Mouse (Mus musculus): ENCODE measurements at regions not wholly inside any gene's neighbourhood (a gene's known extent, or its start where the extent isn't known, plus 50 kb on each side); places are given as distances from the start of the nearest gene placed in this dataset.
"Not testable (repeated sequence)": the region's sequence is repeated elsewhere in the genome, so short reads cannot be mapped to it uniquely, and the experiment has no call there.

DNA sequence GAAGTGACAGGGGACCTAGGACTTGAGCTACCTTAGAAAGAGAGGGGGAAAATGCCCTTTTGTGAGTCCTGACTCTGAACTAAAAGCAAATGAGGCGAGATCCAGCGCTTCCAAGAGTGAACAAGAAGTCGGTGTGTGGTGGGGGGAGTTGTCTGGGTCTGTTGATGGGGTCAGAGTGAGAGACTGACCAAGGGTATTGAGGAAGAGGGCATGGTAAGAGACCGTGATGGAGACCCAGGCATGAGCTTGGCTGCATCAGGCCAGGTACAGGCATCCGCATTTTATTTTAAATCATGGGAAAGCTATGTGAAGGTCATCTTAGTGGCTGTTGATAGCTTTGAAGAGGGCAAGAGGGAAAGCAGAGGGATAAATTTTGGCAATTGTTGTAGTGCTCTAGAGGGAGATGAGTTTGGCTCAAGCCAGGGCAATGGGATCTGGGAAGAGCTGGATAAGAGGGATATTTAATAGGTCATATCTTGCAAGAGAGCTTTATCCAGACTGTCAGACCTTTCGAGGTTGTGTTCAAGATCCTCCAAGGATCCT lies 94.7 kb upstream of the Slc38a2 start:
- CTCF ChIA-PET: interaction anchor here in 2 of 4 experiments (0.7 to 2.0 kb wide), 3 partner anchors 143 to 302 kb away, joined by 3 to 7 read pairs (median 6); no protein-coding TSS in a partner anchor
- POLR2A ChIA-PET: interaction anchor here in 2 of 4 experiments (1.0 to 1.6 kb wide), 4 partner anchors 10 to 100 kb away, joined by 3 to 5 read pairs (median 4); no protein-coding TSS in a partner anchor

DNA sequence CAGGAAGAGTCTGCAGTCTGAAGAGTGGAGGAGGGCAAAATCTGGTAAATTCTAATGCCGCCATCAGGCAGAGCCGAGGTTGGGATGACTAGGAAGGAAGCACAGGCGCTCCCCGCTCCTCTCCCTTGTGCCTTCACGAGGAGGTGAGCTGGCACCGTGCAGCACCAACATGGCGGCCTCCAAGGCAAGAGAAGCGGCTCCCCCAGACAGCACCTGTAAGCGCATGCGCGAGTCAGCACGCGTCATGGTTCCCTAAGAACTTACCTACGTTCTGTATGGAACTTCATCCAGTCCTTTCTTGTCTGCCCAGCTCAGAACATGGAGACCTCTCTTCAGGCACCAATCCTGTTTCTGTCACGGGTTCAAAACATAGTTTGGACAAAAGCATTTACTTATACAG lies 93.7 kb upstream of the Slc38a2 start:
- POLR2A ChIA-PET: interaction anchor here in 3 of 4 experiments (0.6 to 1.5 kb wide), 5 partner anchors 41 to 229 kb away, joined by 3 to 6 read pairs (median 3); no protein-coding TSS in a partner anchor
- CTCF ChIA-PET: interaction anchor here in 1 of 4 experiments (2.0 kb wide), 1 partner anchor 143 kb away, joined by 7 read pairs; no protein-coding TSS in a partner anchor

DNA sequence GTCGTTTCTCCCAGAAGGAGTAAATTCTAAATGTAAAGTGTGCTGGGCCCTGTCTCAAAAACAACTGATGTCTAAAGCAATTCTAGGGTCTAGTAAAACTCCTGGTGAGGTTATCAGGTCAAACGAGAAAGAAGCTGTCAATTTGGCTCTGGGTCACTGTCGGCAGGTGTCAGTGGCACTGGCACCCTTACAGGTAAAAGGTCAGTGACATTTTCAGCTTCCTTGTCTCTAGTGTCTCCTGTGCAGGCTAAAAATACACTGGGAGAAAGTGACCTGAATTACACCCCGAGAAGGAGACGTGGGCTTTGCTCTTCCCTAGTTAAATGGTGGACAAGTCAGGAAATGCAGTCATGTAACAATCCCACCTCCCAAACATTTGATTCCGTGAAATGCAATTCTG lies 91.8 kb upstream of the Slc38a2 start:
- POLR2A ChIA-PET: interaction anchor here in 2 of 4 experiments (0.6 to 0.7 kb wide), 2 partner anchors 25 to 556 kb away, joined by 3 read pairs; no protein-coding TSS in a partner anchor
- CTCF ChIA-PET: no interaction called here

DNA sequence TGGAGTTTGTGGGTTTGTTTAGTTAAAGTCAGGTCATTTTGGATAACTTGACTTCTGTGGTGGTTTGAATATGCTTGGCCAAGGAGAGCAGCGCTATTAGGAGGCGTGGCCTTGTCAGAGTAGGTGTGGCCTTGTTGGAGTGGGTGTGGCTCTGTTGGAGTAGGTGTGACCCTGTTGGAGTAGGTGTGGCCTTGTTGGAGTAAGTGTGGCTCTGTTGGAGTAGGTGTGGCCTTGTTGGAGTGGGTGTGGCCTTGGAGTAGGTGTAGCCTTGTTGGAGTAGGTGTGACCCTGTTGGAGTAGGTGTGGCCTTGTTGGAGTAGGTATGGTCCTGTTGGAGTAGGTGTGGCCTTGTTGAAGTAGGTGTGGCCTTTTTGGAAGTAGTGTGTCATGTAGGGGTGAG lies 88.4 kb upstream of the Slc38a2 start:
- POLR2A ChIA-PET: interaction anchor here in 1 of 4 experiments (0.7 to 1.0 kb wide), 2 partner anchors 103 to 442 kb away, joined by 3 to 4 read pairs; no protein-coding TSS in a partner anchor
- CTCF ChIA-PET: not testable (repeated sequence)

DNA sequence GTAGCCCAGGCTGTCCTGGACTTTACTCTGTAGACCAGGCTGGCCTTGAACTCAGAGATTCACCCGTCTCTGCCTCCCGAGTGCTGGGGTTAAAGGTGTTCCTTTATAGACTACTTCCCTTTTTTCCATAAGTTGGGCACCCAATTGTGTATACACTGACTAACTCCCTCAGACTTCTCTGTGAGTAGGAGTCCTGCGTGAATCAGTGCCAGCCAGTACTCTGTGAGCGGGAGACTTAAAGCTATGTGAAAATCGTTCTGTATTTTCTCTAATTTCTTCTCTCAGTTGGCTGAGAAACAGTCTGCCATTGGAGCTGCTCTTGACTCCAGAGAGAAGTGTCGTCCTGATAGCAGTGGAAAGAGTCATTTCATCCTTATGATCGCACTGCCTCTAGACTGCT lies 85.0 kb upstream of the Slc38a2 start:
- CTCF ChIA-PET: no interaction called here

DNA sequence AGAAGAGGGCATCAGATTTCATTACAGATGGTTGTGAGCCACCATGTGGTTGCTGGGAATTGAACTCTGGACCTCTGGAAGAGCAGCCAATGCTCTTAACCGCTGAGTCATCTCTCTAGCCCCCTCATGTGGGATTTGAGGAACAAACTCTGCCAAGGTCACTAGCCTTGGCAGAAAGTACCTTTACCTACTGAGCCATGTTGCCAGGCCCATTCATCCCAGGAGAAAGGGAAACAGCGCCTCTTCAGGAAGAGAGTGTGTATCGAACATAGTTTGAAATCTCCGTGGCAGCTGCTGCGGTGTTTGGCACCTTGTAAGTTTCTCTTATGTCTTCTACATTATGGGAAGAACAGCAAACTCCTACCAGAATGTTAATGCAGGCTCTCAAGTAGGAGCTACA lies 82.0 kb upstream of the Slc38a2 start:
- ChIA-PET POLR2A (interaction anchor here in 1 of 4 experiments (0.9 kb wide), 1 partner anchor 11 kb away, joined by 3 read pairs; no protein-coding TSS in a partner anchor), CTCF (interaction anchor here in 1 of 4 experiments (1.2 kb wide), 1 partner anchor 97 kb away, joined by 6 read pairs; no protein-coding TSS in a partner anchor)

More for the DNA sequence above, 85.0 kb upstream of the Slc38a2 start:
- POLR2A ChIA-PET: interaction anchor here in 1 of 4 experiments (0.6 kb wide), 1 partner anchor 85 kb away, joined by 3 read pairs; the partner anchor contains the start of gene Slc38a2

DNA sequence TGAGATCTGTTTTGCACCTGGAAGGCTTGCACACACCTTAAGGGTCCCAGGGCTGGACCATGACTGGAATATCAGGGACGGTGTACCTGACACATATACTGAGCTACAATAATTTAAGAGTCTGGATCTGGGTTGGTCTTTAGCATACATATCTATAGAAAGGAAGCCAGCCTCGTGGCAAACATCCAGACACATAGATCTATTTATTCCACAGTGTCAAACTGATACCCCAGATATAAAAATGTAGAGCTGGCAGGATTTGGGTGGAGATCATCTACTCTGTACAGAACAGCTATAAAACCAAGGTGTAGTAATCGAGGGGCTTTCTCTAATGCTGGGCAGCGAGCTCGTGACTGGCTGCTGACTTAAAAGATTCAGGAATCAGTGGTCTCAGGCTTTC lies 81.1 kb upstream of the Slc38a2 start:
- CTCF ChIA-PET: interaction anchor here in 3 of 4 experiments (0.5 to 1.2 kb wide), 4 partner anchors 96 to 317 kb away, joined by 6 to 18 read pairs (median 6); no protein-coding TSS in a partner anchor
- POLR2A ChIA-PET: interaction anchor here in 2 of 4 experiments (0.8 to 0.9 kb wide), 2 partner anchors 10 to 88 kb away, joined by 3 read pairs; no protein-coding TSS in a partner anchor

DNA sequence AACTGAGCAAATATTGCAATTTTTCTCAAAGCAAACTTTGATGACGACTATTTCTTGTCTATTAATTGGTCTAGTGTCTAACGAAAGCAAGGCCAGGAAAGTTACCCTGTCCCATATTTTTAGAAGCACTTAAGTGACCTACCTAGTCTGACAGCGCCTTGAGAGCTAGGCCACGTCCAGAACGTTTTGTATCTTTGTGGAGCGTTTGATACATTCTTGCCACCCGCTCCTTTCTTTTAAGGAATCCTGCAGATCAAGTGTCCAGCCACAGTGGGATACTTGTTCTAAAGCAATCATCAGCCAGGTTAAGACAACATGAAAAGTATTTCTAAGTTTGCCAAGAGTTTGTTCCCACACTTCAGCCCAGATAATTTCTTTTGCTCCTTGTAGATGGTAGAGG lies 79.8 kb upstream of the Slc38a2 start:
- POLR2A ChIA-PET: no interaction called here
- CTCF ChIA-PET: no interaction called here

DNA sequence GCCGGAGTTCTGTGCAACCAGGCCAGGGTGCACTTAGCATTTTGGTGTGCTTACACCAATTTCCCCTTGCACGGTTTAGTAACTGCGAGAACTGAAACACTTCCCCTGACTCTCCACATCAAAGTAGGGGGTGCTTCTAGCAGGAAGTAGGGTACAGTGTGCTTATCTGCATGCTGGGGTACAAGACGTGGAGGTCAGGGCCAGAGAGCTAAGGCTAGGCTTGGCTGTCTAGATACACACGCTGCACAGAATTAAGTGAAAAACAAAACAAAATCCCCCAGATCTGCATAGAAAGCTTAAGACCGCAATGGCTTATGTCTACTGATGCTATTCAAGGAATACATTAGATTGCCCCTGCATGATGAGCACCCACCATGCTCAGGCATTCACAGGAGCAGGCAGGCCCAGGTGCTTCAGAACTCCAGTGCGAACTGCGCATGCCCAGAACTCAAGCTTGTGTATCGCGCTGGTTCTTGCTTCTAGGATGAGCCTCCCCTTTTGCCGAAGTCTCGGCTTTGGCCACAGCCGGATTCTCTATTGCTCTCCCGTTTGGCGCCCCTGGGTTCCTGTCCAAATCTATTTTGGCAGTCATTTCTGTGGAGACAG lies 78.9 kb upstream of the Slc38a2 start:
- CTCF ChIA-PET: interaction anchor here in 1 of 4 experiments (0.6 to 1.1 kb wide), 2 partner anchors 157 to 158 kb away, joined by 3 read pairs; no protein-coding TSS in a partner anchor
- POLR2A ChIA-PET: interaction anchor here in 1 of 4 experiments (1.0 kb wide), 1 partner anchor 12 kb away, joined by 5 read pairs; no protein-coding TSS in a partner anchor

GRCm38 (mm10) chr15:96776476-96777075 lies 77.0 kb upstream of the Slc38a2 start:
- CTCF ChIA-PET: no interaction called here
- POLR2A ChIA-PET: interaction anchor here in 1 of 4 experiments (0.6 kb wide), 1 partner anchor 270 kb away, joined by 3 read pairs; no protein-coding TSS in a partner anchor

DNA sequence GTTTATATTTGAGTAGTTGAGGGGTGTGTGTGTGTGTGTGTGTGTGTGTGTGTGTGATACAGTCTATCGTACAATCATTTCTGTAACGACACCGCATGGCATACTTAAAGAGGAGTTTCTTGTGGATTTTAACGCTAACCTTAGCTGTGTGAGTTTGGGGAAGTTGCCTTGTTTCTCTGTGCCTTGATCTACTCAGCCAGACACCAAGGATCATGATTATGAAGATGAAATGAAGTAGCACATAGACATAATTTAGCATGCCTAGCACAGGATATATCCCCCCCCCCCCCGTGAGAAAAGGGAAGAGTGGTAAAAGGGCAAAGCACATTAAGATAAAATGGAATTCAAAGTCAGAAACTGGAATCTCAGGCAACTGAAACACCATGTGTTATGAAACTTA lies 75.6 kb upstream of the Slc38a2 start:
- ChIA-PET CTCF (interaction anchor here in 2 of 4 experiments (0.6 to 1.0 kb wide), 3 partner anchors 25 to 319 kb away, joined by 3 to 4 read pairs (median 3); no protein-coding TSS in a partner anchor), POLR2A (interaction anchor here in 1 of 4 experiments (0.6 to 1.0 kb wide), 2 partner anchors 88 to 262 kb away, joined by 3 to 4 read pairs; no protein-coding TSS in a partner anchor)

DNA sequence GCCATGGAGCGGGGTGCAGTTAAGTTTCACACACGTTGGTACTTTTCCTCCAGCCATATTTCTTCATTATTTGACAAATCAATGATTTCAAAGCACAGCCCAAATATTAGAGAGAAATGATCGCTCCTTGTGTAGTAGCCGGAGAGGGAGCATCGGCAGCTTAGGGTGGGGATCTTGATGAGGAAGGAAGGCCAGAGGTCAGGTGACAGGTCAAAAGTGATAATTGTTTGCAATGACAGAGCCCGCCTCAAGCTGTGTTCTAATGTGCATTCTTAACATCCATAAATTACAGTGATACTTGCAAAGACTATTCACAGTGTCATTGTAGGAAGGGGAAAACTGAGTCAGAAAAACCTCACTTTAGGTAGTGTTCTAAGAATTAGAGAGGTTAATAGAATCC lies 75.1 kb upstream of the Slc38a2 start:
- ChIA-PET POLR2A (no interaction called here), CTCF (interaction anchor here in 2 of 4 experiments (0.5 to 1.0 kb wide), 2 partner anchors 173 to 1249 kb away, joined by 3 to 4 read pairs; no protein-coding TSS in a partner anchor)

- ChIA-PET POLR2A (interaction anchor here in 2 of 4 experiments (0.5 to 0.6 kb wide), 2 partner anchors 24 to 52 kb away, joined by 3 to 4 read pairs; no protein-coding TSS in a partner anchor), CTCF (no interaction called here)
These were observed 74.1 kb upstream of the Slc38a2 start for GRCm38 (mm10) chr15:96773656-96774055.

GRCm38 (mm10) chr15:96772701-96773100 lies 73.2 kb upstream of the Slc38a2 start:
- POLR2A ChIA-PET: interaction anchor here in 2 of 4 experiments (0.6 to 0.9 kb wide), 3 partner anchors 9 to 395 kb away, joined by 3 to 5 read pairs (median 3); no protein-coding TSS in a partner anchor

DNA sequence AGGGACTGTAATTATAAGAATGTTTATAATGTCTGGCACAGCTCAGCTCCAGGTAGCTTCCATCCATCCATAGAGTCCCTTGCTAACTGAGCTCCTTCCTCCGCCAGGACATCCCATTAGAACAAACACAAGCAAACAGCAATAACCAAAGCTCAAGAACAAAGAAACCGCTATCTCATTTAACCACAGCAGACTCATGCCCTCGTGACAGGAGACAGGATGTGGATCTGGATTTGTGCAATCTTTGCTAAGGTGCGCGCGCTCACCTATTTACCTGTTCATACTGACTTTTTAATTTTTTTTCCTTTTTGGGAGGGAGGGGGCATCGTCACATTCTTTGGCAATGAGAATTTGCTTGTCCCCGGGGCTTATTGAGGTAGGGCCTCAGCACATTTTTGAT lies 71.3 kb upstream of the Slc38a2 start:
- ChIA-PET POLR2A (interaction anchor here in 2 of 4 experiments (0.7 to 1.3 kb wide), 2 partner anchors 10 to 329 kb away, joined by 3 read pairs; no protein-coding TSS in a partner anchor), CTCF (interaction anchor here in 2 of 4 experiments (0.6 to 0.8 kb wide), 2 partner anchors 166 to 271 kb away, joined by 3 read pairs; no protein-coding TSS in a partner anchor)

More at GRCm38 (mm10) chr15:96772701-96773100, 73.2 kb upstream of the Slc38a2 start:
- CTCF ChIA-PET: interaction anchor here in 2 of 4 experiments (0.7 to 1.0 kb wide), 2 partner anchors 240 to 1324 kb away, joined by 3 to 6 read pairs; no protein-coding TSS in a partner anchor

DNA sequence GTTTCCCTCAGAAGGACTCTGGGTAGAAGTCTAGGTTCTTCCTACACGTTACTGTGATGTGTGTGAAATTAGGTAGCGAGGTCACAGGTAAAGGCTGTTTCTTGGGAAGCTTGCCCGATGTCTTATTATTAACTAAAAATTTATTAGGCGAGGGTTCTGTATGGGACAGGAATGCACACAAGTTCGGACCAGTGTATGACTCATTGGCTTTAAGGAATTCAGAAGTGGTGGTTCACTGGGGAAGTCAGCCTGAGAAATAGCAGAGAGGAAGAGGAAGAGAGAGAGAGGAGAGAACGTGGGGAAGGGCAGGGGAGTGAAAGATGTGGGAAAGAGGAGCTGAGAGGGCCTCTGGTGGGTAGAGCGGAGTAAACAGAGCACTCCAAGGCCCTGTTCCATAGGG lies 70.8 kb upstream of the Slc38a2 start:
- ChIA-PET CTCF (interaction anchor here in 1 of 4 experiments (0.6 kb wide), 1 partner anchor 271 kb away, joined by 3 read pairs; no protein-coding TSS in a partner anchor), POLR2A (interaction anchor here in 2 of 4 experiments (0.7 to 1.3 kb wide), 2 partner anchors 11 to 329 kb away, joined by 3 read pairs; no protein-coding TSS in a partner anchor)

DNA sequence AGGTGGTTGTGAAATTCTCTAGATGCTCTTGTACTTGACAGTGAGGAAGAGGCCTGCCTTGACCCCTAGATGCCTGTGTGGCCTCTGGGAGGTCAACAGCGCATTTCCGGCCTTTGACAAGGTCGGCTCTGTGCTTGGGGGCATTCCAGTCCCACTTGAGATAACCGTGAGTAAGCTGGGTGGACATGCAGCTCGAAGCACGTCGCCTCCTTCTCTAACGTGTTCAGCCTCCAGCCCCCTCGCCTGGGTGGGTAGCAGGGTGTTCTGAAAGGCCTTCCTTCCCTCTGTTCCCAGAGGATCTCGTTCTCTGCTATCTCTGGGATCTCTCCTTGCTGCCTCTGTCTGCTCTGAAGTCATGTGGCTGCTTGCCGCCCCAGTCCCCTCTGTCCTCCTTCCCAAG lies 70.2 kb upstream of the Slc38a2 start:
- CTCF ChIA-PET: interaction anchor here in 2 of 4 experiments (0.5 to 0.6 kb wide), 2 partner anchors 114 to 575 kb away, joined by 5 to 7 read pairs; no protein-coding TSS in a partner anchor
- POLR2A ChIA-PET: interaction anchor here in 1 of 4 experiments (1.3 kb wide), 1 partner anchor 11 kb away, joined by 3 read pairs; no protein-coding TSS in a partner anchor

- ChIA-PET CTCF (no interaction called here), POLR2A (interaction anchor here in 1 of 4 experiments (0.6 to 0.9 kb wide), 4 partner anchors 23 to 406 kb away, joined by 3 to 5 read pairs (median 4); no protein-coding TSS in a partner anchor)
These were observed 68.9 kb upstream of the Slc38a2 start for GRCm38 (mm10) chr15:96768301-96768993.
